Mouse (Mus musculus) left cerebral cortex, postnatal 14 days (tissue): Measurements from ENCODE around the gene Capn9. TPM values are rescaled to one million over a fixed set of nuclear protein-coding genes. Genes with fewer than 3 reads are reported as not detected.

ENCODE experiments used
- DNase-seq, 2 experiments: peaks; one replicate each; pipeline ENCODE4 v3.0.0; 2021 to 2022; ENCODE audit warnings: low spot score in 2 of 2, mixed read lengths in 1 of 2
- intact Hi-C: fragments of 180-260 bp; cut with DNase I; formaldehyde crosslinking; loops from one replicate; pipeline ENCODE4 v1.15.1; 2025
- total RNA-seq, 2 experiments: library from RNA; stranded (reverse); gene quantifications; 2 replicates each; pipeline ENCODE4 v1.2.3; 2021

The Capn9 gene
- total RNA-seq, 2 experiments from 2014 or later, result not detected

DNA sequence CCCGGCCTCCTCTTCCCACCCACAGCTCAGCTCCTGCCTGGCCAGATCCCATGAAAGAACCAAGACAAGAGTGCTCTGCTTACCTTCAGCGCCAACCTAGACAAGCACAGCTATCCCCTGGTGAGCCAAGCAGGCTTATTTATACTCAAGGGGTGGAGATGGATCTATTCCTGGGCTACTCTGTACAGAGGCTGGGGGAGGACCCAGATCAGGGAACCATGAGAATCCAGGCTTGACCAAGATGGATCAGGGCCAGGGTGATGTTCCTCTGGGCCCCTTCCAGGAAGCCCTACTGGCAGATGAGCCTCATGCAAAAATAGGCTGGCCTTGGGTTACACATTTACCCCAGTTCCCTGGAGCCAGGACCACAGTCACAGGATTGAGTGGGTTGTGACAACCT lies 6.3 kb upstream of the Capn9 start, which contains the start of gene Agt:
TSS of gene Agt (minus strand) at position 114 of the 400 bp plus-strand sequence.
- intact Hi-C loops, result no loop called here

DNA sequence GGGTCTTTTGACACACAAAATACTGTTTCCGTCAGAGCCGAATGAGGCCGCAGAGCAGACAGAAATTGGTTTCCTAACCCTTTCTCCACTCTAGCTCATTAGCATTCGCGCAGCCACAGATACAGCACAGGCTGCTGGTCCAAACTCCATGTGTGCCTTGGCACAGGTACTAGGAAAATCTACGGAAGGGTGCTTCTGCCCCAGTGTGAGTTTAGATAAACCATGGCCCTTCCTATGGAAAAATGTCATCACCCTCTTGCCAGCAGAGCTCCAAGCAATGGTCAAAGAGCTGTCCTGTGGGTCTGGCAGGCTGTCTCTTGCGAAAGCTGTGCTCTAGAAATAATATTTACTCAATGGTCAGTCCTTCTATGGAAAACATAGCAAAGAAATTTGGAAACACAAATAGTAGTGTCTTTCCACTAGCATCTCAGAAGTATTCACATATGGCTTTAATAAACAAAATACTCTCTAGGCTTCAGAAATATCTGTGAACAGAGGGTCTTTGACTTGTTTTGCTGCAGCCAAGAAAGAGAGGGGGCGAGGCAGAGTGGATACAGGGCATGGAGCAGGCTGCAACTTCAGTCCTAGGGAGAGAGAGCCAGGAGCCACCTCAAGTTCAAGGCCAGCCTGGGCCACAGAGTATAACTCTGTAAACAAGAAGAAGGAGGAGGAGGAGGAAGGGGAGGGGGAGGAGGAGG lies 4.0 kb upstream of the Capn9 start:
- no peak for DNase-seq
- intact Hi-C loops, result no loop called here

More for the DNA sequence above, 6.3 kb upstream of the Capn9 start, which contains the start of gene Agt:
- peak in 1 of 2 experiments; percentile 52 for DNase-seq

DNA sequence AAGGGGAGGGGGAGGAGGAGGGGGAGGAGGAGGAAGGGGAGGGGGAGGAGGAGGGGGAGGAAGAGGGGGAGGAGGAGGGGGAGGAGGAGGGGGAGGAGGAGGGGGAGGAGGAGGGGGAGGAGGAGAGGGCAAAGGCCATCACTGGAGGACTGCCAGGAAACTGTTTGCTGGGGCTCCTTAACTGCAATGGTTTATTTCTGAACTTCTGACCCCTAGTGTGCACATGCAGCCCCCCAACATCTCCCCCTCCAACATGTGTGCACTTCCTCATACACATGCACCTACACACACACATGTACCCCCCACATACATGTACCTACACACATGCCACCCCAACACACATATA lies 3.5 kb upstream of the Capn9 start:
- DNase-seq, result no peak
- intact Hi-C loops, result no loop called here

DNA sequence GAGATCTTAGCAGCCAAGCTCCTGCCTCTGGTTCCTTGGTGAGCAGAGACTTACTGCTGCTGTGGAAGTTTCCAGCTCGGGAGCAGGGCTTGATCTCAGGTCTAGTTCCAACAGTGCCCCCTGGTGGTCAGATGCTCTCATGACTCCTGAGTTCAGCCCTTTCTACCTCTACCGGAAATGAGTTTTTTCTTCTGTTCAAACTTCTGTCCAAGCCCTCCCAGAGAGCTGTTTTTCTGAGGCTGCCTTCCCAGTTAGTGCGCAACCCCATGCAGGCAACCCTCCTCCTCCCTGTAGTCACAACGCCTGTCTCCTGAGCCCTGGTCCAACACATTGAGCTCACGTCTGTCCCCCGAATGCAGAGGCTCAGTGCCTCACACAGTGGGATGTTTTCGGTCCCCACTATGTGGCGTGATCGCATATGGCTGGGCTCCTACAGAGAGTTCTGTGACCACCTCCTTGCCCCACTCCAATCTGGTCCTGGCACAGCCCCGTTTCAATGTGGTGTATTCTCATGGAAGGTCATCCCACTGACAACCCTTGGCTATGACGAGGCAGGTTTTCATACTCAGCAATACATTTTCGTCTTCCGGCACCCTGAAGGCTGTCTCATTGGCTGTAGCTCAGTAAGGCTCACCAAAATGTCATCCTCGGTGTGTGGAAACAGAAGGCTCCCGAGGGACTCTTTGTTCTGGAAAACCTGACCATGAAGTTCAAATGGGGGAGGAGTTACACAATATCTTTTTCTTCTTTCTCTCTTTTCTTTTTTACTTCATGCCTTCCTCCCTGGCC lies 2.2 kb upstream of the Capn9 start:
- peak; percentile 94 to 95 for DNase-seq
- intact Hi-C loops, result no loop called here

DNA sequence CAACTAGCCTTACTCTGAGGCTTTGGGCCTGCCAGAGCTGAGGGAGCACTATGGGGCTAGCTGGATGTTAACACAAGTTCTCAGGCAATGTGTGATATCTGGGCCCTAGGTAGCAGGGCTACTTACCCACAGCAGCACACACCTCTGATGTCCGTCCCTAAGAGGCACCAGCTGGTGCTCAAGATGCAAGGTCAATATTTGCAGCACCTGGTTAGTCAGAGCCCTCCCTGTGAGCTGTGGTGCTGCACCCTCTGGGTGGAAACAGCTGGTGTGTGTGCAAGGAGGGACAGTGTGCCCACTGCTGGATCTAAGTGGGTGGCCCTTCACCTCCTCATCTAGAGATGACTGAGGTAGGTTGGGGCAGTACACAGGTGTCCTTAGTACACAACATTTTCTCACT lies 840 bp downstream of the Capn9 start:
- DNase-seq, result no peak
- intact Hi-C loops, result no loop called here

DNA sequence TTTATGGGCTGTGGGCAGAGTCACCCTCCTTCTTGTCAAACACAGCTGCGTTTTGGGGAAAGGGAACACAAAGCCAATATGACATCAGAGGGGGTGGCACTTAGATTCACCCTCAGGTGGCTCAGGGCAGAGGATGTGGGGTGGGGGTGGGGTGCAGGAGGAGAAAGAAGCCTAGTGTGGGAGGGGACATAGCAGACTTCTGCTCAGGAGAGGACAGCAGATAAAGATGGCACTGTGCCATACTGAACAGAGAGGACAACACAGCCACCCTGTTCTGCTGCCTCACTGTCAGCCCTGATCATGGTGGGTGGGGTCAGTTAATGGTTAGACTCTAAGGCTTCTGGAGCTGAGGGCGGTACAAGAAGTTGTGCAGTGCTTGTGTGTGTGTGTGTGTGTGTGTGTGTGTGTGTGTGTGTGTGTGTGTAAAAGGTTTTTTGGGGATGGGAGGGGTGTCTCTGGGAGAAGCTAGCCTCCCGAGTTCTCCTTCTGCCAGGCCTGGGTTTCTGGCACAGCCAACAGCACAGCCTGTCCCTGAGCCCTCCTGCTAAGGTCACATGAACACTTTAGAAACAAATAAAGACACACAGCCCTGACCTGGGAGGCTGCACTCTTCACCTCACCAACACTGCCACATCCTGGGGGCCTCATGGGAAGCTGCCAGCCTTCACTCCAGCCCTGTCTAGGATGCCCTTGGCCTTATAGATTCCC lies 10.0 kb downstream of the Capn9 start:
- intact Hi-C loops, result no loop called here
- DNase-seq, result peak; percentile 15 to 54

DNA sequence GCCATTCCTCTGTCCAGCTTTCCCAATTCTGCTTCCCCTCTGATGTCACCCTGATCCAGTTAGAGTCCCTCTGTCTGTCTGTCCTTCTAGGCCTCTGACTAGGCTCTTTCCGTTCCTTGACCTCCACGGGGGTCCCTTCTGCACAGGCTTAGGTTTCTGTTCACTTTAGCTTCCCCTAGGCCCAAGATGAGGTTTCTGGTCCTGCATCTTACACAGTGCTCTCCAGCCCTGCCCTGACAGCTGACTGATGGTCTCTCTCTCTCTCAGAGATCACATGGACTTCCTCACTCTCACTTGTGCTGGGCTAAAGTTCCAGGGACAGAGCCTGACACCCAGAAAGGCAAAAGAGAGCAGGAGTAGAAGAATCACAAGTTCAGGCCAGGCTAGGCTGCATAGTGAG lies 10.6 kb downstream of the Capn9 start:
- intact Hi-C loops, result no loop called here
- DNase-seq, result no peak

DNA sequence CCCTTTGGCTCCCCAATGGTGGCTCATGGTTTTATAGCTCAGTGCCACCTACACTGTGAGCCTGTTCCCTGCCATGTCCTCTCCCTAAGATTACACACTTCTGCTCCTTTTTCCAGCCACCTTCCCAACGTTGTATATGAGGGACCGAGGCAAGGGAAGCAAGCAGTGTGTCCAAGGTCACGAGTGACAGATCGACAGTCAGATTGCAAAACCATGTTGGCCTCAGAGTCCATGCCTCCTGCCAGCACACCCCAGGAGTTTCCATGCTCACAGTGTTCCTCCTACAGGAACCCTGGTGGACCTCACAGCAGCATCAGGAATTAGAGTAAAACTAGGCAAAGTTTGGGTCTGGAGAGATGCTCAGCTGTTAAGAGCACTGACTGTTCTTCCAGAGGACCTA lies 13.5 kb downstream of the Capn9 start:
- DNase-seq, result no peak
- intact Hi-C loops, result no loop called here

DNA sequence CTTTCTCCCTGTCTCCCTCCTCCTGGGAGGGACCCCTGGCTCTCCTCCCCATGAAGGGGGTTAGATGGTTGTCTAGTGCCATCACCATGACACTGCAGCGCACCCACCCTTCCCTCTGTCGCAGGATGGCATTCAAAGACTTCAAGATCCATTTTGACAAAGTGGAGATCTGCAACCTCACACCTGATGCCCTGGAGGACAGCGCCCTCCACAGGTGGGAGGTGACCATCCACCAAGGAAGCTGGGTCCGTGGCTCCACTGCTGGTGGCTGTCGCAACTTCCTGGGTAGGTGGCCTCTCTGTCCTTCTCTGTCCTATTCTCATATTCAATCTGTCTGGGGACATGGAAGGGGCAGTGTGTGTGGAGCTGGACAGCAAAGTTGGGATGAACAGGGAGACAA lies 28.2 kb downstream of the Capn9 start:
- DNase-seq, result no peak
- intact Hi-C loops, result no loop called here

DNA sequence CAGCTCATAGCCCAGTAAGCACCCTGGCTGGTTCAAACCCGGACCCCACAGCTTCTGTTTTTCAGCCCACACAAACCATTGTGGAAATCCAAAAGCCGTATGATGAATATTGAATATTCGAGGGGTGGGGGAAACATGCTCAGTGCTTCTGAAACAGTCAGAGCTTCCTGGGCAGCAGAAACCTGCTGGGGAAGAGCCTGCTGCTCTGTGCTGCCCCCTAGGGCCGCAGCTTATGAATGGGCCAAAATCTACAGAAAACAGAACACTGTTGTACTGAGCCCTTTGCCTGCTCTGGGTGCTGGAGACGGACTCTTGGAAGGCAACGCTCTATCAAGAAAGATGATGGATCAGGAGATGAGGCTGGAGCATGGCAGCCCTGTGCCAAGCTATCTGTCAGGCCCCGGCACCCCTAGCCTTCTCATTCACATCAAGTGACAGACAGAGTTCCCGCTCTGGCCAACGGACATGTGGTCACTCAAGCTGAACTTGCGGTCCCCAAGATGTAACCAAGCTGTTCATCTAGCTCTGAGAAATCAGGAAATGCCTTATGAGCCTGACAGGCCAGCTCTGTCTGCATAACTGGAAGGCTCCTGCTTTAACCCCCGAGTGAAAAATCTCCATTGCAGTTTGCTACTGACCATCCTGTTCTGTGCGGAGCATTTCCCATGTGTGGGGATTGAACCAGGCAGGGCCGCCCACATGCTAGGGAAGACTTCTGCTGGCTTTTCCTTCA lies 32.5 kb downstream of the Capn9 start:
- intact Hi-C loops, result no loop called here
- peak; percentile 39 to 44 for DNase-seq

DNA sequence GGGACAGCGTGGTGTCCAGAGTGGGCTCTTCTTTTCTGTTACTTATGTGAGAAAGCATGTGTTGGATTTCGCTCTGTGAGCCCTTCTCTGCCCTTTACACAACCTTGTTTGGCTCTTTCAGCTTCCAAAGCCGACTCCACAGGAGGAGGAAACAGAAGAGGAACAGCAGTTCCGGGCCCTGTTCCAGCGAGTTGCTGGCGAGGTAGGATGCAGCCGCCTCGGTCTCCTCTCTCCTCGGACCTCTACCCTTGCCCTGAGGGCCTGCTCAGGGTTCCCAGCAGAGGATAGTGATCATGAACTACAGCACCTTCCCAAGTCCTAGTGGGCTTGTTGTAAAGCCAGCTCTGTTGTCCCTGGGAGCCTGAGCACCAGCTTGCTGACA lies 33.1 kb downstream of the Capn9 start:
- intact Hi-C loops, result no loop called here
- no peak for DNase-seq

DNA sequence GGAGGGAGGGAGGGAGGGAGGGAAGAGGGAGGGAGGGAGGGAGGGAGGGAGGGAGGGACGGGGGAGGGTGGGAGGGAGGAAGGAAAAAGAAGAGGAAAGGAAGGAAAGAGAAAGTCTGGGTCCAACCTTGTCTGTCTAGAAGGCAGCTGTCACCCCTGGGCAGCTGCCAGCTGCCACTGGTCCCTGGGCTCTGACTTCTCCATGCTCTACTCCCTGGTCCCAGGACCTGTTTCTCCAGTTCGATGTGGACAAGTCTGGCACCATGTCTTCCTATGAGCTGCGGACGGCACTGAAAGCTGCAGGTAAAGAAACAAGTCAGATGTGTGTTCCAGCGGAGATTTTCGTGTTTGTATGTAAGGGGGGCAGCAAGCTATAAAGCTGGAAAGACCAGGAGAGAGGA lies 38.4 kb downstream of the Capn9 start:
- intact Hi-C loops, result no loop called here
- no peak for DNase-seq

DNA sequence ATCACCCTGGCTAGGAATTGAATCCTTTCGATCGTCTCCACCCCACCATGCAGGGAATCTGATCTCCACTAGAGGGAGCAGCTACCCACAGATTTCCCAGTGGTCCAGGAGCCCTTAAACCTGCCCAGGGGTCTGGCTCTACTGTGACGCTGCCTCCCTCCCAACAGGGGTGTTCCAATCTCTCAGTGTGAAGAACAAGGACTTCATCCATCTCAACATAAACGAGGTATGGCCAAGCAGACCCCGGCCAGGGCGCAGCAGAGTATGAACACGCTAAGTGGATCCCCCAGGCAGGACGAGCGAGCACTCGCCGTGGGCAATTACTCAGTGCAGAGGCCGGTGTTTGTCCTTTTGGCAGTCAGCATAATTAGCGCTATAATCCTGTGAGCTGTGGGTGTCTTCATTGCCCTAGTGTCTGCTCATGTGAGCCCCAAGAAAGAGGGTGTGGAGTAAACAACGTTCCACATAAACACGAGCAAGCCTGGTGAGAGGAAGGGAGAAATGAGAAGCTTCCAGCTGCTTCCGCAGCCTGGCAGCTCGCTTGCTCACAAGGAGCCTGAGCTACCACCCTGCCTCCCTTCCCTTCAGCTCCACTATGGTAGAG lies 41.5 kb downstream of the Capn9 start:
- peak; percentile 85 to 89 for DNase-seq
- intact Hi-C loops, result loop anchor here (1.0 to 5.0 kb wide), 2 partner anchors 45 to 60 kb away; partner anchors contain the start of gene 2310022B05Rik

DNA sequence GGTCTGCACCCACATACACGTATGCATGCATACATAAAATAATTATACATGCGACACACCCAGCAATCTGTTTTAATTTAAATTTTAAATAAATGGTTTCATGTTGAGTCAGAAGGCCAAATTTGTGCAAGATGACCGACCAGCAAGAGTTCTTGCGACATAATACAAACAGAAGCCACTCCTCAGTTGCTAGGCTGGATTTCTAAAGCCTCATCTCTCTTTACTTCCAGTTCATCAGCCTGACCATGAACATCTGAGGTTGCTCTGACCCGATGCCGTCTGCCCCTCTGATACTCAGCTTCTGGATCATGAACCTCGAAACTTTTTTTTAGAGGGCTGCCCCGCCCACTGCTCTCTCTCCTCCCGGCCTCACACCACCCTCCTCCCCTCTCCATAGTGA lies 42.3 kb downstream of the Capn9 start:
- intact Hi-C loops, result loop anchor here (5.0 kb wide), 1 partner anchor 44 kb away; the partner anchor contains the start of gene 2310022B05Rik
- DNase-seq, result no peak

DNA sequence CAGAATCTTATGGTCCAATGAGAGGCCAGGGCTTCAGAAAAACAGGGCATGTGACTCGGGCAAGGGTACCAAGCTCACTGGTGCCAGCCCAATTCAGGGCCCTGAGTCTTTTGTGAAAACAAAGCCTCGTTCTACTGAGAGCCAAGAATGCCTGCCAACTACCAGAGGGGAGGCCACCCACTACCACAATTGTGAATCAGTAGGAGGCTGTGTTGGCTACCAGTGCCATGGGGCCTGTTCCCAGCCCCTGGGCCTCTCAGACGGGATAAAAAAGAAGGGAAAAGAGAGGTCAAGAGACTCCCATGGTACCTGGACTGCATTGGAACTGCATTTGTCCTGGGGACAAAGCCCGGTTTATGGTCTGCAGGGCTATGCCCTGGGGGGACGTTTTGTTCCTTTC lies 45.3 kb downstream of the Capn9 start:
- intact Hi-C loops, result no loop called here

DNA sequence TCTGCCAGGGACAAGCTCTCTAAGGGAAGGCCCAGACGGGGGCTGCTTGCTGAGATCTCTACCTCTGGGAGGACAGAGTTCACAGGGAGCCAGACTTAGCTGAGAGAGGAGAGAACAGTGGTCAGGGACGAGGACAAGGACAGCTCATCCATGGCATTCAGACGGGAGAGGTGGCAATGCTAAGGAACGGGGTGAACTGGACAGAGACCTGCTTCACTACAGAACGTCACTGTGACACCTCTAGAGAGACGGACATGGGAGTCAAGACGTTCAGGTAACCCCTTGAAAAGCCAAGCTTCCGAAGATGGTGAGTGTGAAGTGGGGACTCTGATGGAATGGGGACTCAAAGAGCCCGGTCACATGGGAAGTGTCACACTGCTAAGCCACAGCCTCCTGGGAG lies 50.3 kb downstream of the Capn9 start:
- DNase-seq, result no peak
- intact Hi-C loops, result no loop called here

More for the DNA sequence above, 45.3 kb downstream of the Capn9 start:
- DNase-seq, result peak; percentile 49 to 73

DNA sequence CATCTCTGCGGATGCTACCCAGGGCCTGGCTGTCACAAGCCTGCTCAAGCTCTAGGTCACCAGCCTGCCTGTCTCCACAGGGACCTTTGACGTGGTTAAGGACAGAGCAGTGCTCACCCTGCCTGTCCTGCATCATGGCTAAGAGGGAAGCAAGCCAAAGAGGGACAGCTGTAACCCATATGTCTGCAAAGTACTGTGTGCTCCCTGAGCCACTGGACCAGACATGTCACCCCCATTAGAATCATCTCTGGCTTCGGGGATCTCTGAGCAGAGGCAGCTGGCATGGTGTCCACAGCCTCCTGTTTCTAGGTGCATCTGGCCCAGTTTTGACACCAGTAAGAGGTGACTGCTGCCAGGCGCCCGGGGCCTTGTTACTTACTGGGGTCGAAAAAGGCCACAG lies 54.6 kb downstream of the Capn9 start:
- intact Hi-C loops, result no loop called here
- no peak for DNase-seq

DNA sequence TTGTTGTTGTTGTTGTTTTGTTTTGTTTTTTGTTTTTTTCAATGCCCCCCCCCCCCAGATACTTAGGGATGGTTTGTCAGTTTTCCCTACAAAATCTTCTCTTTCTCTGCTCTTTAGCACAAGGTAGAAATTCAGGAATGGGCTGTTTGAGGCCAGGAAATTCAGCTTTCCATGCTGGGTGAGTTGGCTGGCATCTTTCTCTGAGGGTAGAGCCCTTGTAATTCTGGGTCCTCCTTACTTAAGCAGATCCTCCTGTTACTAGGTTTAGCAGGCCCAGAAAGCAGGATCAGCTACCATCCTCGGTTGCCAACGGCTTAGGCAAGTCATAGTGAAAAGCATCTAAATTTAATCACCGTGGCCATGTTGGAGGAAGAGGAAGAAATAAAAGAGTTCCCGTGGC lies 55.0 kb downstream of the Capn9 start:
- intact Hi-C loops, result no loop called here
- peak in 1 of 2 experiments; percentile 34 for DNase-seq

DNA sequence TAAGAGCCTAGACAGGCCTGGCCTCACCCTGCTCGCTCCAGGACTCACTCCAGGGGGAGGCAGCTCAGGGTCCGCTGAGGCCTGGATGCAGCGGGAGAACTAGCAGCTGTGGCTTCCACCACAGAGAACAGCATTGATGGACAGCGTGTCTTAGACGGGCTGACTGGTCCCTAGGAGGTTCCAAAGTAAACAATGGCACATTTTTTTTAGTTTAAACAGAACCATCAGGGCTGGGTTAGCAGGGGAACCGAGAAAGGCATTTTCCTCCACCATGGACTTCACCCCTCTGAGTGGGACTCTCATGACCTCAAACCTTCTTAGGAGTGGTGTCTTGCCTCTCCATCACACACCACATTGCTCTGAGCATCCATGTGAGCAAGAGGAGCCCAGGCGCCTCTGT lies 56.1 kb downstream of the Capn9 start:
- intact Hi-C loops, result no loop called here
- no peak for DNase-seq
